Mouse (Mus musculus) lung, embryonic 15.5 days (tissue): ENCODE measurements around the gene Shld1. TPM values are rescaled to one million over a fixed set of nuclear protein-coding genes. Genes with fewer than 3 reads are reported as not detected.
A peak's percentile ranks its signal among the peaks of the same experiment; 100 is the strongest.

Source experiments
- ATAC-seq: fragments of 200-750 bp; cut with Nextera tagmentation; 2 replicates; pipeline ENCODE4 v1.8.0; 2017; ENCODE audit warnings: moderate number of reproducible peaks, borderline replicate concordance; ENCODE audit not compliant: low FRiP score, low TSS enrichment; ENCODE audit errors: extremely low read depth
- H3K27ac ChIP-seq: fragments of 300-500 bp; sonication (generic); 2 replicates; pipeline ENCODE4 v1.5.1; 2015; ENCODE audit warnings: moderate library complexity, mild to moderate bottlenecking, inconsistent platforms
- H3K27me3 ChIP-seq: fragments of 300-500 bp; sonication (generic); 2 replicates; pipeline ENCODE4 v1.6.1; 2015; ENCODE audit warnings: inconsistent platforms
- H3K36me3 ChIP-seq: fragments of 300-500 bp; sonication (generic); 2 replicates; pipeline ENCODE4 v1.6.1; 2015; ENCODE audit warnings: inconsistent platforms
- H3K4me1 ChIP-seq: fragments of 300-500 bp; sonication (generic); 2 replicates; pipeline ENCODE4 v1.6.1; 2015; ENCODE audit warnings: inconsistent platforms
- H3K4me2 ChIP-seq: fragments of 300-500 bp; sonication (generic); 2 replicates; pipeline ENCODE4 v1.6.1; 2015; ENCODE audit warnings: inconsistent platforms, mild to moderate bottlenecking, moderate library complexity
- H3K4me3 ChIP-seq: fragments of 300-500 bp; sonication (generic); 2 replicates; pipeline ENCODE4 v1.5.1; 2015; ENCODE audit warnings: mild to moderate bottlenecking, inconsistent platforms
- H3K9ac ChIP-seq: fragments of 300-500 bp; sonication (generic); 2 replicates; pipeline ENCODE4 v1.6.1; 2015; ENCODE audit warnings: inconsistent platforms
- H3K9me3 ChIP-seq: fragments of 300-500 bp; sonication (generic); 2 replicates; pipeline ENCODE4 v1.6.1; 2016; ENCODE audit warnings: inconsistent platforms
- WGBS: fragments of 180-500 bp; shearing (Covaris S2); methylation state at CpG from one replicate; pipeline ENCODE4 v1.1.7; 2015; 5-methylcytosine and 5-hydroxymethylcytosine counted together
- polyA plus RNA-seq: library from polyadenylated mRNA; unstranded; fragments of >200 nt; fragmentation: Nextera tagmentation; extraction: Ambion mirVana; gene quantifications from 2 replicates; pipeline ENCODE4 v1.2.1, GENCODE M21; 2015

Shld1 gene
- polyA plus RNA-seq, 1 experiment from 2014 or later = 14.2 TPM

- H3K4me1 ChIP-seq = 0 out of 2 replicates have a peak, but pooled peaks cover 6% of the 10 kb centered on the region
These were observed 8.8 kb downstream of the Shld1 start for GRCm38 (mm10) chr2:132695358-132696093.

GRCm38 (mm10) chr2:132696519-132696918 lies 9.8 kb downstream of the Shld1 start:
- H3K4me3 ChIP-seq = no peak overlapping the region
- H3K9ac ChIP-seq = no peak overlapping the region
- H3K36me3 ChIP-seq = no peaks in the 10 kb centered on the region
- no peaks in the 10 kb centered on the region for H3K27me3 ChIP-seq
- no peak overlapping the region for H3K4me2 ChIP-seq
- no peak for ATAC-seq
- no peak overlapping the region; the same call in 1 of the 2 replicates for H3K27ac ChIP-seq
- WGBS = 86% methylated on average over 5 of the region's 5 CpGs
- no peaks in the 10 kb centered on the region for H3K9me3 ChIP-seq
- H3K4me1 ChIP-seq = 0 out of 2 replicates have a peak, but pooled peaks cover 6% of the 10 kb centered on the region

More at GRCm38 (mm10) chr2:132695358-132696093, 8.8 kb downstream of the Shld1 start:
- no peaks in the 10 kb centered on the region for H3K27me3 ChIP-seq
- peak; percentile 62 for ATAC-seq
- no peaks in the 10 kb centered on the region for H3K9me3 ChIP-seq
- no peaks in the 10 kb centered on the region for H3K36me3 ChIP-seq
- 0 out of 2 replicates have a peak overlapping the region, but pooled peaks have one; percentile 24 for H3K27ac ChIP-seq
- H3K4me2 ChIP-seq = no peak overlapping the region
- H3K9ac ChIP-seq = no peak overlapping the region
- H3K4me3 ChIP-seq = no peak overlapping the region
- 60% methylated on average over 9 of the region's 9 CpGs for WGBS

GRCm38 (mm10) chr2:132697256-132697655 lies 10.5 kb downstream of the Shld1 start:
- Histone ChIP-seq H3K36me3 (no peaks in the 10 kb centered on the region), H3K27ac (no peak overlapping the region)
- WGBS = 55% methylated on average over 5 of the region's 5 CpGs

GRCm38 (mm10) chr2:132697695-132698094 lies 11.0 kb downstream of the Shld1 start:
- ATAC-seq = no peak
- WGBS = 45% methylated on average over 7 of the region's 7 CpGs
- Histone ChIP-seq H3K27me3 (no peaks in the 10 kb centered on the region), H3K4me3 (no peak overlapping the region), H3K9me3 (no peaks in the 10 kb centered on the region), H3K9ac (no peak overlapping the region), H3K4me1 (0 out of 2 replicates have a peak, but pooled peaks cover 6% of the 10 kb centered on the region), H3K36me3 (no peaks in the 10 kb centered on the region), H3K4me2 (no peak overlapping the region), H3K27ac (no peak overlapping the region)

More at GRCm38 (mm10) chr2:132697256-132697655, 10.5 kb downstream of the Shld1 start:
- H3K9me3 ChIP-seq = no peaks in the 10 kb centered on the region
- no peak overlapping the region for H3K4me3 ChIP-seq
- H3K4me2 ChIP-seq = no peak overlapping the region
- ATAC-seq = no peak
- H3K27me3 ChIP-seq = no peaks in the 10 kb centered on the region
- no peak overlapping the region for H3K9ac ChIP-seq
- 0 out of 2 replicates have a peak, but pooled peaks cover 6% of the 10 kb centered on the region for H3K4me1 ChIP-seq

- ATAC-seq = no peak
These were observed 11.7 kb downstream of the Shld1 start for GRCm38 (mm10) chr2:132698420-132698819.

GRCm38 (mm10) chr2:132700921-132701320 lies 14.2 kb downstream of the Shld1 start:
- ATAC-seq = no peak
- whole genome bisulfite sequencing = 90% methylated on average over 4 of the region's 4 CpGs
- Histone ChIP-seq H3K36me3 (no peaks in the 10 kb centered on the region), H3K4me2 (no peak overlapping the region), H3K9me3 (no peaks in the 10 kb centered on the region), H3K9ac (no peak overlapping the region), H3K4me1 (0 out of 2 replicates have a peak, but pooled peaks cover 6% of the 10 kb centered on the region), H3K27ac (no peak overlapping the region), H3K27me3 (no peaks in the 10 kb centered on the region), H3K4me3 (no peak overlapping the region)

More at GRCm38 (mm10) chr2:132698420-132698819, 11.7 kb downstream of the Shld1 start:
- H3K27me3 ChIP-seq = no peaks in the 10 kb centered on the region
- no peaks in the 10 kb centered on the region for H3K9me3 ChIP-seq
- no peaks in the 10 kb centered on the region for H3K36me3 ChIP-seq
- H3K9ac ChIP-seq = no peak overlapping the region
- 0 out of 2 replicates have a peak, but pooled peaks cover 6% of the 10 kb centered on the region for H3K4me1 ChIP-seq
- no peak overlapping the region for H3K27ac ChIP-seq
- WGBS = 49% methylated on average over 6 of the region's 6 CpGs
- H3K4me3 ChIP-seq = no peak overlapping the region
- H3K4me2 ChIP-seq = no peak overlapping the region

- Histone ChIP-seq H3K4me2 (no peak overlapping the region), H3K4me3 (no peak overlapping the region), H3K9me3 (no peaks in the 10 kb centered on the region), H3K4me1 (0 out of 2 replicates have a peak, but pooled peaks cover 6% of the 10 kb centered on the region), H3K36me3 (no peaks in the 10 kb centered on the region), H3K27me3 (no peaks in the 10 kb centered on the region), H3K27ac (no peak overlapping the region), H3K9ac (no peak overlapping the region)
- ATAC-seq = no peak
- 18% methylated on average over 7 of the region's 7 CpGs for WGBS
These were observed 14.7 kb downstream of the Shld1 start for GRCm38 (mm10) chr2:132701451-132701886.

- no peak overlapping the region for H3K4me3 ChIP-seq
- H3K4me1 ChIP-seq = no peaks in the 10 kb centered on the region
- H3K27me3 ChIP-seq = no peaks in the 10 kb centered on the region
- H3K9ac ChIP-seq = no peak overlapping the region
- 74% methylated on average over 10 of the region's 10 CpGs for WGBS
- H3K36me3 ChIP-seq = no peaks in the 10 kb centered on the region
- no peak overlapping the region for H3K4me2 ChIP-seq
- H3K27ac ChIP-seq = no peak overlapping the region
- no peaks in the 10 kb centered on the region for H3K9me3 ChIP-seq
- ATAC-seq = no peak
These were observed 18.7 kb downstream of the Shld1 start for GRCm38 (mm10) chr2:132705251-132705992.

GRCm38 (mm10) chr2:132706309-132706708 lies 19.6 kb downstream of the Shld1 start:
- no peaks in the 10 kb centered on the region for H3K27me3 ChIP-seq
- no peak for ATAC-seq
- no peaks in the 10 kb centered on the region for H3K9me3 ChIP-seq
- no peak overlapping the region for H3K27ac ChIP-seq
- H3K9ac ChIP-seq = no peak overlapping the region
- H3K4me1 ChIP-seq = no peaks in the 10 kb centered on the region
- H3K36me3 ChIP-seq = no peaks in the 10 kb centered on the region
- H3K4me2 ChIP-seq = no peak overlapping the region
- H3K4me3 ChIP-seq = no peak overlapping the region
- WGBS = 57% methylated on average over 3 of the region's 3 CpGs

- Histone ChIP-seq H3K27me3 (no peaks in the 10 kb centered on the region), H3K4me2 (no peak overlapping the region), H3K4me1 (no peaks in the 10 kb centered on the region), H3K4me3 (no peak overlapping the region), H3K9me3 (no peaks in the 10 kb centered on the region), H3K36me3 (no peaks in the 10 kb centered on the region), H3K27ac (no peak overlapping the region), H3K9ac (no peak overlapping the region)
- ATAC-seq = no peak
- WGBS = 69% methylated on average over 2 of the region's 2 CpGs
These were observed 23.8 kb downstream of the Shld1 start for GRCm38 (mm10) chr2:132710488-132710887.

- no peak overlapping the region for H3K9ac ChIP-seq
- H3K27ac ChIP-seq = no peak overlapping the region
- H3K4me1 ChIP-seq = no peaks in the 10 kb centered on the region
- H3K4me2 ChIP-seq = no peak overlapping the region
- 84% methylated on average over 8 of the region's 8 CpGs for WGBS
- H3K4me3 ChIP-seq = no peak overlapping the region
- H3K27me3 ChIP-seq = no peaks in the 10 kb centered on the region
- ATAC-seq = no peak
- H3K9me3 ChIP-seq = no peaks in the 10 kb centered on the region
- no peaks in the 10 kb centered on the region for H3K36me3 ChIP-seq
These were observed 25.3 kb downstream of the Shld1 start for GRCm38 (mm10) chr2:132712061-132712460.

- WGBS = 79% methylated on average over 7 of the region's 7 CpGs
- H3K36me3 ChIP-seq = no peaks in the 10 kb centered on the region
These were observed 27.8 kb downstream of the Shld1 start for GRCm38 (mm10) chr2:132714522-132714921.

More at GRCm38 (mm10) chr2:132714522-132714921, 27.8 kb downstream of the Shld1 start:
- Histone ChIP-seq H3K9ac (no peak overlapping the region), H3K4me1 (no peaks in the 10 kb centered on the region), H3K9me3 (no peaks in the 10 kb centered on the region), H3K4me2 (no peak overlapping the region), H3K4me3 (no peak overlapping the region), H3K27me3 (no peaks in the 10 kb centered on the region), H3K27ac (no peak overlapping the region)
- no peak for ATAC-seq
